Mouse (Mus musculus) forebrain, embryonic 12.5 days (tissue): ENCODE data around the gene Lrch1. TPM values are rescaled to one million over a fixed set of nuclear protein-coding genes. Genes with fewer than 3 reads are reported as not detected.

ENCODE experiments used
- ATAC-seq: fragments of 200-750 bp; cut with Nextera tagmentation; 2 replicates; pipeline ENCODE4 v1.8.0; 2017; ENCODE audit warnings: moderate TSS enrichment; ENCODE audit not compliant: low FRiP score
- H3K27ac ChIP-seq: fragments of 300-500 bp; sonication (generic); 2 replicates; pipeline ENCODE4 v1.5.1; 2016; ENCODE audit warnings: mild to moderate bottlenecking
- H3K27me3 ChIP-seq: fragments of 300-500 bp; sonication (generic); 2 replicates; pipeline ENCODE4 v1.6.1; 2016; ENCODE audit warnings: mild to moderate bottlenecking
- H3K36me3 ChIP-seq: fragments of 300-500 bp; sonication (generic); replicated peaks from 2 replicates; pipeline ENCODE4 v1.6.1; 2016; ENCODE audit warnings: mild to moderate bottlenecking
- H3K4me1 ChIP-seq: fragments of 300-500 bp; sonication (generic); 2 replicates; pipeline ENCODE4 v1.6.1; 2016
- H3K4me2 ChIP-seq: fragments of 300-500 bp; sonication (generic); 2 replicates; pipeline ENCODE4 v1.6.1; 2016; ENCODE audit warnings: mild to moderate bottlenecking, moderate library complexity
- H3K4me3 ChIP-seq: fragments of 300-500 bp; sonication (generic); replicated peaks from 2 replicates; pipeline ENCODE4 v1.5.1; 2016; ENCODE audit warnings: mild to moderate bottlenecking
- H3K9ac ChIP-seq: fragments of 300-500 bp; sonication (generic); 2 replicates; pipeline ENCODE4 v1.6.1; 2016; ENCODE audit warnings: mild to moderate bottlenecking
- H3K9me3 ChIP-seq: fragments of 300-500 bp; sonication (generic); 2 replicates; pipeline ENCODE4 v1.6.1; 2016
- WGBS: fragments of 180-500 bp; shearing (Covaris S2); methylation state at CpG from one replicate; pipeline ENCODE4 v1.1.7; 2016; 5-methylcytosine and 5-hydroxymethylcytosine counted together
- polyA plus RNA-seq: library from polyadenylated mRNA; unstranded; fragments of >200 nt; fragmentation: Nextera tagmentation; extraction: Ambion mirVana; gene quantifications from 2 replicates; pipeline ENCODE4 v1.2.1, GENCODE M21; 2016

Lrch1 gene
- polyA plus RNA-seq, 1 experiment from 2014 or later = 13.6 TPM

DNA sequence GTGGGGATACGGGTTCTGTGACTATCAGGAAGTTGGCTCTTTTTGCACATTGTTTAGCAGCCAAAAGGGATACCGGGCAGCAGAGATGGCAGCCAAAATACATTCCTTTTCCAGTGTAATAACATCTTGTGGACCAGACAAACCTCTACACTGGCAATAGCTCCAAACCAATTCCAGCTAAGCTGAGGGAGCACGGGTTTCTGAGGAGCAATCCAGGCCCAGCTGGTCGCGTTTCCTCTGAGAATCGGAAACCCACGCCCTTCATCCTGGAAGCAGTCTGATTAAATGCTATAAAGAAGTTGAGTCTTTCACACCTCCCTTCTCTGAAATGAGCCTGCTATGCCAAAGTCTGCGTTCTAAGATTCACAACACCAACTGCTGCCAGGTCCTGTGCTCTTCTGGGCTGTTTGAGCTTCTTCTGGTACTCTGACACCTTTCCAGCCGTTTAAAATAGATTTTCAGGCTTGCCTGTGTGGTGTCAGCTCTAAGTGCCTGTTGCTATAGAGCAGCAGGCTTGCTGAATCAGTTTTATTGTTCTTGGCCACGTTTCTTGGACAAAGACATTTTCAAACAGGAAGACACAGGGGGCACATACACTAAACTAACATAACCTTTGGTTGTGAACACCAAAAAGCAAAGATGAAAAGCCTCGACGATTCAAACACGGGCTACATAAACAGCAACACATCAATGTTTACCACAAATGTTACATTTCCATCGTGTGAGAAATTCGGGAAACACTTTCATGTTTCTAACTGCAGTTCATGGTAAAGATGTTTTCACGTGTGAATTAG, 94.5 kb downstream of the Lrch1 start:
- Histone ChIP-seq H3K4me1 (peaks cover 22% of the 10 kb centered on the region), H3K27ac (peak overlapping the region; percentile 56; the same call in 1 of the 2 replicates), H3K9ac (no peak overlapping the region), H3K4me3 (no peak overlapping the region), H3K9me3 (no peaks in the 10 kb centered on the region), H3K4me2 (no peak overlapping the region), H3K36me3 (0 out of 2 replicates have a peak, but pooled peaks cover 2% of the 10 kb centered on the region), H3K27me3 (no peaks in the 10 kb centered on the region)
- WGBS = 40% methylated on average over 16 of the region's 16 CpGs
- no peak for ATAC-seq

- Histone ChIP-seq H3K36me3 (0 out of 2 replicates have a peak, but pooled peaks cover 2% of the 10 kb centered on the region), H3K4me1 (peaks cover 22% of the 10 kb centered on the region), H3K9ac (no peak overlapping the region), H3K27ac (peak overlapping the region; percentile 25; the same call in 1 of the 2 replicates), H3K27me3 (no peaks in the 10 kb centered on the region), H3K9me3 (no peaks in the 10 kb centered on the region), H3K4me3 (no peak overlapping the region), H3K4me2 (no peak overlapping the region)
- no peak for ATAC-seq
- 44% methylated on average over 9 of the region's 9 CpGs for WGBS
Observed at GRCm38 (mm10) chr14:74851866-74852265, 95.8 kb downstream of the Lrch1 start.

GRCm38 (mm10) chr14:74849020-74849419, 98.7 kb downstream of the Lrch1 start:
- H3K4me3 ChIP-seq = no peak overlapping the region
- H3K27ac ChIP-seq = no peak overlapping the region
- no peaks in the 10 kb centered on the region for H3K36me3 ChIP-seq
- no peaks in the 10 kb centered on the region for H3K9me3 ChIP-seq
- 81% methylated on average over 6 of the region's 6 CpGs for WGBS
- ATAC-seq = no peak
- H3K4me2 ChIP-seq = no peak overlapping the region
- no peak overlapping the region for H3K9ac ChIP-seq
- no peaks in the 10 kb centered on the region for H3K27me3 ChIP-seq
- H3K4me1 ChIP-seq = peaks cover 26% of the 10 kb centered on the region

GRCm38 (mm10) chr14:74848224-74848623, 99.5 kb downstream of the Lrch1 start:
- no peak for ATAC-seq
- Histone ChIP-seq H3K36me3 (no peaks in the 10 kb centered on the region), H3K9me3 (no peaks in the 10 kb centered on the region), H3K27me3 (no peaks in the 10 kb centered on the region), H3K4me1 (peaks cover 22% of the 10 kb centered on the region), H3K4me2 (no peak overlapping the region), H3K4me3 (no peak overlapping the region), H3K27ac (no peak overlapping the region), H3K9ac (no peak overlapping the region)
- WGBS = 98% methylated on average over 5 of the region's 5 CpGs

DNA sequence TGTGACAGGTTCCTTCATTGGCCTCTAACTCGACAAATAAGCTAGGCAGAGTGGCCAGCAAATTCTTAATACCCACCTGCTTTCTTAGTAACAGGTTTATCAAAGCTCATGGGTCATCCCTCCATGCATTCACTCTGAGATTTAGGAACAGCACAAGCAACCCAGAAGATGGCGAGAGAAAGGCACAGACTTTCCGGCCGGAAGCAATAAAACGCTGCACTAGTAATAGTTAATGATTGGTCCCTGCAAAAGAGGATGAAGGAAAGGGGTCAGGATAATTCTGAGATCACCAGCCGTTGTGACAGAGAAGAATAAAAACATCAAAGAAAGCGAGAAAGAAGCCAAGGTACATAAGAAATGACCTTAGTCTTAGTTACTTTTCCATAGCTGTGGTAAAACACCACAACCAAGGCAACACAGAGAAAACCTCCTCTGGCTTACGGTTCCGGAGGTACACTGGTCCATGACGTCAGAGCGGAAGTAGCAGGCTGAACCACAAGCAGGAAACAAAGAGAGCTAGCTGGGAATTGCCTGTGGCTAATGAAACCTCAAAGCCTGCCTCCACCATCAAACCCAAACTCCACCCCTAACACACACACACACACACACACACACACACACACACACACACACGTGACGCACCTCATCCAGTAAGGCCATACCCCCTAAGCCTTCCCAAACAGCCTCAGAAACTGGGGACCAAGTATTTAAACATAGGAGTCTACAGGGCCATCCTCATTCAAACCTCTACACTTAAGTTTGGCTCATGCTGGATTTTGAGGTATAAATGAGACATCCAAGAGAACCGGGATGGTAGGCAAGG, 100.2 kb downstream of the Lrch1 start:
- 72% methylated on average over 14 of the region's 14 CpGs for WGBS
- no peak overlapping the region for H3K4me2 ChIP-seq
- no peak overlapping the region for H3K4me3 ChIP-seq
- H3K9ac ChIP-seq = no peak overlapping the region
- no peak for ATAC-seq
- H3K27ac ChIP-seq = no peak overlapping the region
- H3K9me3 ChIP-seq = no peaks in the 10 kb centered on the region
- H3K36me3 ChIP-seq = no peaks in the 10 kb centered on the region
- H3K27me3 ChIP-seq = no peaks in the 10 kb centered on the region
- peaks cover 15% of the 10 kb centered on the region for H3K4me1 ChIP-seq

- no peak overlapping the region for H3K27ac ChIP-seq
- H3K36me3 ChIP-seq = no peaks in the 10 kb centered on the region
- no peaks in the 10 kb centered on the region for H3K27me3 ChIP-seq
- no peak overlapping the region for H3K9ac ChIP-seq
- H3K4me2 ChIP-seq = no peak overlapping the region
- no peaks in the 10 kb centered on the region for H3K9me3 ChIP-seq
- ATAC-seq = no peak
- peaks cover 6% of the 10 kb centered on the region for H3K4me1 ChIP-seq
- 34% methylated on average over 5 of the region's 5 CpGs for WGBS
- no peak overlapping the region for H3K4me3 ChIP-seq
Observed at GRCm38 (mm10) chr14:74846668-74847067, 101.0 kb downstream of the Lrch1 start.

DNA sequence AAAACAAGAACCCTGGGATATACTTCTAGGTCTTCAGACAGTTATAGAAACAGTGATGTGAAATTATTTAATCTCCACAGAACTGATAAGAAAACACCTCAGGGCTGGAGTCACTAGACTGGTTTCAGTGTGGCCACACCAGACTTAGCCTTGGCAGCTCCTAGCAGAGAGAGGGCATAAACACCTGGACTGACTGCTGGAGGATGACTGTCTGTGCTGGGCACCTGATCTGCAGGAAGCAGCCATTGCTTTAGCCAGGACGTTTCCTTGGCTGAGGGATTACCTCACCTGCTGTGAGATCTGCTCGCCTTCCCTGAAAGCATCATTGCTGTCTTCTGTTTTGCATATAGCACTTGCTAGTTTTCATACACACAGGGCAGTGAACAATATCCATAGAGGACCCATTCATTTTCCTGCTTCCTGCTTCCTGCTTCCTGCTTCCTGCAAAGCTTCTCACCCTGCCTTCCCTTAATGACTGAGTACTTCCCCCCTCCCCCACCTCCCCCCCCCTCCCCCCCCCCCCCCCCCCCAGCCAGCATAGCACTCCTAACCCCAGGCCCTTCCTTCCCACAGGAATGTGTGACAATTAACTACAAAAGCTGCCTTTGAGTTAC, 101.9 kb downstream of the Lrch1 start:
- peaks cover 8% of the 10 kb centered on the region for H3K4me1 ChIP-seq
- WGBS = 39% methylated on average over 2 of the region's 2 CpGs
- no peak overlapping the region for H3K9ac ChIP-seq
- ATAC-seq = no peak
- no peaks in the 10 kb centered on the region for H3K36me3 ChIP-seq
- no peak overlapping the region for H3K4me2 ChIP-seq
- no peak overlapping the region for H3K27ac ChIP-seq
- H3K4me3 ChIP-seq = no peak overlapping the region
- no peaks in the 10 kb centered on the region for H3K27me3 ChIP-seq
- no peaks in the 10 kb centered on the region for H3K9me3 ChIP-seq

DNA sequence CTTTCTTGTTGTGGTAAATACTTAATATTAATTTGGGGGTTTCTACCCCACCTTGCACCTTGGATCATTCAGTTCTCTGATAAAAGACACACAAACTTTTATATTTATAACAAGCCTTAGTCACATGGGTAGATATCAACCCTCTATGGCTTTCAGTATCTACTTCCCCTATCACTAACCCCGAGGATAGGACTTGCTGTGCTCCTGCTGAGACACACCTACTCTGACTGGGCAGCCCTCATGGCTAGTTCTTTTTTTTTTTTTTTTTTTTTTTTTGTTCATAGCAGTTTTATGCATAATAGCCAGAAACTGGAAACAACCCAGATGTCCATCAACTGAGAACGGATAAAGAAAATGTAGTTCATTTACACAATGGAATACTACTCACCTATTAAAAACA, 106.0 kb downstream of the Lrch1 start:
- Histone ChIP-seq H3K4me1 (peaks cover 12% of the 10 kb centered on the region), H3K4me3 (no peak overlapping the region), H3K4me2 (no peak overlapping the region), H3K9me3 (no peaks in the 10 kb centered on the region), H3K9ac (no peak overlapping the region), H3K27ac (no peak overlapping the region), H3K36me3 (no peaks in the 10 kb centered on the region), H3K27me3 (no peaks in the 10 kb centered on the region)
- ATAC-seq = no peak
- 90% methylated on average over 2 of the region's 2 CpGs for WGBS

DNA sequence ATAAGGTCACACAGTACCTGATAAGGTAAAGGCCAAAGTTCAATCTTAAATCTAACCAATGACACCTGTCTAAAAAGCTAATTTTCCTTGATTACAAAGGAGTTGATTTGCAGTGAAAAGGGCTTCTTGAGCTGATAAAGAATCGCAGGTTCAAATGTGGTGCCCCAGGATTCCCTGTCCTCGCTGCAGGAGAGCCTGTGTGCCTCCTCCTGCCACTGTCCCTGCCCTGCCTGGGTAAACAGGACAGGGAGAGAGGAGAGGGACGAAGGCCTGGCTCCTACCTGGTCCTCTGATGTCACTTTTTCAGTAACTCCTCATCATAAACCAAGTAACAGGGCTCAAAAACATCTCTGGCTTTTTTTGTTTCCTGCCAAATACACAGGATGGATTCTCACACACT, 106.4 kb downstream of the Lrch1 start:
- Histone ChIP-seq H3K36me3 (no peaks in the 10 kb centered on the region), H3K9ac (no peak overlapping the region), H3K27ac (no peak overlapping the region), H3K4me2 (no peak overlapping the region), H3K9me3 (no peaks in the 10 kb centered on the region), H3K27me3 (no peaks in the 10 kb centered on the region), H3K4me1 (peaks cover 12% of the 10 kb centered on the region), H3K4me3 (no peak overlapping the region)
- WGBS = 73% methylated on average over 3 of the region's 3 CpGs
- ATAC-seq = no peak

GRCm38 (mm10) chr14:74840820-74841219, 106.9 kb downstream of the Lrch1 start:
- H3K36me3 ChIP-seq = no peaks in the 10 kb centered on the region
- ATAC-seq = 0 out of 2 replicates have a peak, but pooled peaks have one; percentile 41
- peaks cover 10% of the 10 kb centered on the region for H3K4me1 ChIP-seq
- no peak overlapping the region for H3K27ac ChIP-seq
- no peak overlapping the region for H3K9ac ChIP-seq
- no peaks in the 10 kb centered on the region for H3K9me3 ChIP-seq
- WGBS = 63% methylated on average over 3 of the region's 3 CpGs
- H3K4me2 ChIP-seq = no peak overlapping the region
- no peak overlapping the region for H3K4me3 ChIP-seq
- no peaks in the 10 kb centered on the region for H3K27me3 ChIP-seq

DNA sequence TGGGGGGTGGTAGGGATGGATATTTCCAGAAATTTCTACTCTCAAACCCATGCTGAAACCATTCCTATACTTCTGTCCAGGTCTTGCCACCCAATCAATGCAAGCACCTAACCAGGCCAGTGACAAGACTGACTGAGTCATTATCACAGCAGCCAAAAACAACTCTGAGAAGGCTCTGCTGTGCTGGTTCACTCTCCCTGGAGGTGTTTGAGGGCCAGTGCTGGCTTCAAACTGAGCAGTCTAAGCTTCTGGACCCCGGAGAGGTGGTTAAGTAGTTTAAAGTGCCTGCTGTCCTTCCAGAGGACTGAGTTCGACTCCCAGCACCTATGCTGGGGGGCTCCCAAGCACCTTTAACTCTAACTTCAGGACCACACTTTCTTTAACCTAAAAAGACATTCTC, 107.3 kb downstream of the Lrch1 start:
- Histone ChIP-seq H3K27me3 (no peaks in the 10 kb centered on the region), H3K9ac (no peak overlapping the region), H3K27ac (no peak overlapping the region), H3K36me3 (no peaks in the 10 kb centered on the region), H3K4me1 (peaks cover 7% of the 10 kb centered on the region; the same call in 1 of the 2 replicates), H3K4me2 (no peak overlapping the region), H3K9me3 (no peaks in the 10 kb centered on the region), H3K4me3 (no peak overlapping the region)
- ATAC-seq = no peak
- WGBS = 79% methylated on average over 2 of the region's 2 CpGs

- Histone ChIP-seq H3K36me3 (no peaks in the 10 kb centered on the region), H3K9me3 (no peaks in the 10 kb centered on the region), H3K4me2 (no peak overlapping the region), H3K9ac (no peak overlapping the region), H3K27me3 (no peaks in the 10 kb centered on the region), H3K4me1 (peaks cover 7% of the 10 kb centered on the region; the same call in 1 of the 2 replicates), H3K4me3 (no peak overlapping the region), H3K27ac (no peak overlapping the region)
- 87% methylated on average over 7 of the region's 7 CpGs for WGBS
- ATAC-seq = no peak
Observed at GRCm38 (mm10) chr14:74838816-74839215, 108.9 kb downstream of the Lrch1 start.
